ENCODE assay signal across 8 mouse cellular contexts in genomic region chr6:124930231-124930630, GRCm38 (mm10). TPM values are rescaled to one million over a fixed set of nuclear protein-coding genes. Genes with fewer than 3 reads are reported as not detected.
DNase-seq lines count a peak whose midpoint lies in the region; ATAC-seq and TF ChIP-seq lines count a peak whose summit lies in the region.

No protein-coding gene starts in this region.

- peaks cover 28% of the 10 kb centered on the region for H3K4me1 ChIP-seq in hindbrain, embryonic 15.5 days (replicated peaks)
- H3K4me1 ChIP-seq in liver, postnatal 0 days (ENCODE audit: insufficient read depth): peaks cover 22% of the 10 kb centered on the region
- peaks cover 5% of the 10 kb centered on the region; the same call in 1 of the 2 replicates for H3K4me1 ChIP-seq in stomach, postnatal 0 days (replicated peaks; ENCODE audit: control insufficient read depth, insufficient read depth)

- no peaks in the 10 kb centered on the region for H3K27me3 ChIP-seq in hindbrain, embryonic 15.5 days
- H3K27me3 ChIP-seq in liver, postnatal 0 days (ENCODE audit: insufficient read depth, low read length): no peaks in the 10 kb centered on the region
- no peaks in the 10 kb centered on the region for H3K27me3 ChIP-seq in stomach, postnatal 0 days (ENCODE audit: control insufficient read depth, insufficient read depth, low read length)

- peak overlapping the region; percentile 99 for H3K9ac ChIP-seq in hindbrain, embryonic 15.5 days
- peak overlapping the region; percentile 92 for H3K9ac ChIP-seq in liver, postnatal 0 days (replicated peaks)
- no peak overlapping the region for H3K9ac ChIP-seq in stomach, postnatal 0 days (ENCODE audit: low read length)

- peaks cover 21% of the 10 kb centered on the region for H3K36me3 ChIP-seq in hindbrain, embryonic 15.5 days
- H3K36me3 ChIP-seq in liver, postnatal 0 days (replicated peaks; ENCODE audit: insufficient read depth, low read length): peaks cover 20% of the 10 kb centered on the region
- H3K36me3 ChIP-seq in stomach, postnatal 0 days (ENCODE audit: control insufficient read depth, insufficient read depth, low read length): peaks cover 9% of the 10 kb centered on the region

- H3K9me3 ChIP-seq in hindbrain, embryonic 15.5 days: no peaks in the 10 kb centered on the region
- no peaks in the 10 kb centered on the region for H3K9me3 ChIP-seq in liver, postnatal 0 days (ENCODE audit: low read length)
- H3K9me3 ChIP-seq in stomach, postnatal 0 days (ENCODE audit: control insufficient read depth, low read length): no peaks in the 10 kb centered on the region

- peak; percentile 20 for DNase-seq in embryo, embryonic 11 days
- no peak for DNase-seq in embryo, embryonic 10 days (ENCODE audit: low spot score)
- peak; percentile 98 for DNase-seq in adipocyte (ENCODE audit: low spot score)
- DNase-seq in liver, postnatal 0 days: peak; percentile 56
- DNase-seq in stomach, postnatal 0 days (ENCODE audit: low spot score): no peak
- DNase-seq in left cerebral cortex, adult 9 months (ENCODE audit: low spot score in 2 of 2): no peak

- no peak for TF ChIP-seq EP300 in liver, postnatal 0 days (IDR thresholded peaks at IDR 0.05; ENCODE audit: low read depth)
- TF ChIP-seq EP300 in stomach, postnatal 0 days (optimal IDR thresholded peaks at IDR 0.05): no peak

- peak overlapping the region; percentile 98 for H3K27ac ChIP-seq in hindbrain, embryonic 15.5 days (replicated peaks)
- H3K27ac ChIP-seq in liver, postnatal 0 days (ENCODE audit: low read depth): peak overlapping the region; percentile 95
- H3K27ac ChIP-seq in stomach, postnatal 0 days (replicated peaks): peak overlapping the region; percentile 98

- no peak for ATAC-seq in hindbrain, embryonic 15.5 days (ENCODE audit: low FRiP score, low read depth)
- peak; percentile 49 for ATAC-seq in liver, postnatal 0 days
- no peak for ATAC-seq in stomach, postnatal 0 days (ENCODE audit: low FRiP score, low TSS enrichment)
- no peak for ATAC-seq in megakaryocyte-erythroid progenitor cell, adult 5-6 weeks (replicated peaks; ENCODE audit: low FRiP score, low TSS enrichment, poor library complexity, severe bottlenecking)

- peak overlapping the region; percentile 90 for H3K4me2 ChIP-seq in hindbrain, embryonic 15.5 days
- peak overlapping the region; percentile 86 for H3K4me2 ChIP-seq in liver, postnatal 0 days (ENCODE audit: low read depth, low read length)
- H3K4me2 ChIP-seq in stomach, postnatal 0 days (replicated peaks; ENCODE audit: low read depth): peak overlapping the region; percentile 13

- TF ChIP-seq CTCF in liver, postnatal 0 days (IDR thresholded peaks at IDR 0.05; ENCODE audit: low read depth): no peak
- TF ChIP-seq CTCF in stomach, postnatal 0 days (IDR thresholded peaks at IDR 0.05; ENCODE audit: low read depth): no peak

- H3K4me3 ChIP-seq in hindbrain, embryonic 15.5 days: peak overlapping the region; percentile 99
- H3K4me3 ChIP-seq in liver, postnatal 0 days (ENCODE audit: low read depth, low read length): peak overlapping the region; percentile 96
- H3K4me3 ChIP-seq in stomach, postnatal 0 days (ENCODE audit: low read depth, low read length): no peak overlapping the region; the same call in 1 of the 2 replicates

- WGBS in hindbrain, embryonic 15.5 days: 28% methylated on average over 1 of the region's 1 CpGs
- 42% methylated on average over 1 of the region's 1 CpGs for WGBS in liver, postnatal 0 days (ENCODE audit: insufficient replicate concordance)
- 12% methylated on average over 1 of the region's 1 CpGs for WGBS in stomach, postnatal 0 days

RNA-seq across cellular contexts. Expression of gene Mlf2, which starts 1.0 kb away (rescaled TPM):
- polyA plus RNA-seq in hindbrain, embryonic 15.5 days (2015; fragmentation: Nextera tagmentation; extraction: Ambion mirVana): 565 and 615 TPM in 2 replicates
- 119 and 136 TPM in 2 replicates for polyA plus RNA-seq in liver, postnatal 0 days (2015; fragmentation: Nextera tagmentation; extraction: Ambion mirVana)
- 312 and 330 TPM in 2 replicates for polyA plus RNA-seq in stomach, postnatal 0 days (2015; fragmentation: Nextera tagmentation; extraction: Ambion mirVana)
- 103 and 117 TPM in 2 replicates for total RNA-seq in megakaryocyte-erythroid progenitor cell, adult 5-6 weeks (2014; fragmentation: Nextera tagmentation)
- 59.2 and 99.1 TPM in 2 replicates for total RNA-seq in megakaryocyte-erythroid progenitor cell, adult 5-6 weeks (2017)

RNA-seq across cellular contexts. Expression of gene Ptms, which starts 10.3 kb away (rescaled TPM):
- polyA plus RNA-seq in hindbrain, embryonic 15.5 days (2015; fragmentation: Nextera tagmentation; extraction: Ambion mirVana): 766 and 864 TPM in 2 replicates
- polyA plus RNA-seq in liver, postnatal 0 days (2015; fragmentation: Nextera tagmentation; extraction: Ambion mirVana): 116 and 145 TPM in 2 replicates
- polyA plus RNA-seq in stomach, postnatal 0 days (2015; fragmentation: Nextera tagmentation; extraction: Ambion mirVana): 260 and 276 TPM in 2 replicates
- total RNA-seq in megakaryocyte-erythroid progenitor cell, adult 5-6 weeks (2014; fragmentation: Nextera tagmentation): 5.3 and 30.7 TPM in 2 replicates
- 21.6 and 22.1 TPM in 2 replicates for total RNA-seq in megakaryocyte-erythroid progenitor cell, adult 5-6 weeks (2017)

RNA-seq across cellular contexts. Expression of gene Lag3, which starts 18.7 kb away (rescaled TPM):
- 3.1 and 3.5 TPM in 2 replicates for polyA plus RNA-seq in hindbrain, embryonic 15.5 days (2015; fragmentation: Nextera tagmentation; extraction: Ambion mirVana)
- 0.33 and 0.40 TPM in 2 replicates for polyA plus RNA-seq in liver, postnatal 0 days (2015; fragmentation: Nextera tagmentation; extraction: Ambion mirVana)
- 0.93 and 1.4 TPM in 2 replicates for polyA plus RNA-seq in stomach, postnatal 0 days (2015; fragmentation: Nextera tagmentation; extraction: Ambion mirVana)
- total RNA-seq in megakaryocyte-erythroid progenitor cell, adult 5-6 weeks (2014; fragmentation: Nextera tagmentation): 0.09 and 0.35 TPM in 2 replicates
- total RNA-seq in megakaryocyte-erythroid progenitor cell, adult 5-6 weeks (2017): 1.6 TPM in 1 of 2 replicates, not detected in the other

RNA-seq across cellular contexts. Expression of gene Cops7a, which starts 35.1 kb away (rescaled TPM):
- 92.5 and 102 TPM in 2 replicates for polyA plus RNA-seq in hindbrain, embryonic 15.5 days (2015; fragmentation: Nextera tagmentation; extraction: Ambion mirVana)
- 61.0 TPM in 2 replicates for polyA plus RNA-seq in liver, postnatal 0 days (2015; fragmentation: Nextera tagmentation; extraction: Ambion mirVana)
- 114 and 121 TPM in 2 replicates for polyA plus RNA-seq in stomach, postnatal 0 days (2015; fragmentation: Nextera tagmentation; extraction: Ambion mirVana)
- total RNA-seq in megakaryocyte-erythroid progenitor cell, adult 5-6 weeks (2014; fragmentation: Nextera tagmentation): 71.0 and 117 TPM in 2 replicates
- total RNA-seq in megakaryocyte-erythroid progenitor cell, adult 5-6 weeks (2017): 46.8 and 57.5 TPM in 2 replicates

RNA-seq across cellular contexts. Expression of gene Cd4, which starts 42.2 kb away (rescaled TPM):
- polyA plus RNA-seq in hindbrain, embryonic 15.5 days (2015; fragmentation: Nextera tagmentation; extraction: Ambion mirVana): 0.14 and 0.32 TPM in 2 replicates
- polyA plus RNA-seq in liver, postnatal 0 days (2015; fragmentation: Nextera tagmentation; extraction: Ambion mirVana): 0.14 and 0.24 TPM in 2 replicates
- 0.45 and 0.65 TPM in 2 replicates for polyA plus RNA-seq in stomach, postnatal 0 days (2015; fragmentation: Nextera tagmentation; extraction: Ambion mirVana)
- total RNA-seq in megakaryocyte-erythroid progenitor cell, adult 5-6 weeks (2014; fragmentation: Nextera tagmentation): not detected in 2 replicates
- not detected in 2 replicates for total RNA-seq in megakaryocyte-erythroid progenitor cell, adult 5-6 weeks (2017)

Comparison
In these comparisons a context has a peak if more than half of its experiments do, and no peak if none do; other contexts are left out.
1. DNase-seq: peak in embryo, embryonic 11 days (single experiment), adipocyte (single experiment) and liver, postnatal 0 days (single experiment); none in embryo, embryonic 10 days (single experiment), stomach, postnatal 0 days (single experiment) and left cerebral cortex, adult 9 months (0 of 2).
2. H3K4me2 ChIP-seq: peak in every context shown above with its lines; median percentile 90 in hindbrain, embryonic 15.5 days; 86 in liver, postnatal 0 days; 13 in stomach, postnatal 0 days.
3. Peak in every context shown above with its lines, with median percentiles within 50 percentile points of each other: H3K27ac ChIP-seq.